Mouse (Mus musculus): ENCODE measurements around the gene BC030870.

The BC030870 gene

GRCm38 (mm10) chr8:65085680-65086079, 43.7 kb downstream of the BC030870 start:
- in situ Hi-C loops (cut with MboI; ENCODE audit: low sequenced_read_pairs): no loop called here

DNA sequence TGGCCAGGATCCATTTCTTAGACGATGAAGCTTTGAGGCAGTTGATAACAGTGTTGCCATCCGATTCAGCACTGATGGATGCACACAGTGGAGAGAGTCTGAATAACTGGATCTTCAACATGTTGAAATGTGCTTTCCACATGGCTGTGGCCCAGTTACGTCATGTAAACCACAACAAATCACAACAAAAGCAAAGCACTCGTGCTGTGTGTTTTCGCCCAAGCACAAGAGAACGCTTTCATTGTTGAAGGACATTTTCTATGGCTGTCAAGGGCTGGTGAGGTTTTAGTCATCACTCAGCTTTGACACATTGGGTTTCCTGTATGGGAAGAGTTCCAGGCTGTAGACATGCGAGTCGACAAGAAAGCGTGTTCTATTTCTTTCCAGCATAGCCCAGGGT, 48.6 kb downstream of the BC030870 start:
- in situ Hi-C loops (cut with MboI; ENCODE audit: low sequenced_read_pairs): no loop called here

- in situ Hi-C loops (cut with MboI; ENCODE audit: low sequenced_read_pairs): no loop called here
Observed at GRCm38 (mm10) chr8:65074733-65075132, 54.6 kb downstream of the BC030870 start, which contains the start of gene Gm10663. Gene Gm10663, plus strand, starts transcription at chr8:65075033.

- in situ Hi-C loops (cut with MboI; ENCODE audit: low sequenced_read_pairs): no loop called here
Observed at GRCm38 (mm10) chr8:65070996-65071395, 58.4 kb downstream of the BC030870 start.

DNA sequence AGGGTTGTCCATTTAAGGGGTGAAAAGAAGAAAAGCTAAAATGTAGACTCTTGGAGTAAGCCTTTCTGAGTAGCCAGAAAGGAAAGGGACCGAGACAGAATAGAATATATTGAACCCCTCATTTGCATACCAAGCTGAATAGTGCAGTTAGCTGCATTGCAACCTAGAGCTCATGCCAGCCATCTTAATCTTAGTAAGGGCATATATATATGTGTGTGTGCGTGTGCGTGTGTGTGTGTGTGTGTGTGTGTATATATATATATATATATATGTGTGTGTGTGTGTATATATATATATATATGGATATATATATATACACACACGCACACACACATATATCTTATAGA, 60.9 kb downstream of the BC030870 start:
- in situ Hi-C loops (cut with MboI; ENCODE audit: low sequenced_read_pairs): no loop called here

GRCm38 (mm10) chr8:65067694-65068472, 61.5 kb downstream of the BC030870 start:
- in situ Hi-C loops (cut with MboI; ENCODE audit: low sequenced_read_pairs): no loop called here

DNA sequence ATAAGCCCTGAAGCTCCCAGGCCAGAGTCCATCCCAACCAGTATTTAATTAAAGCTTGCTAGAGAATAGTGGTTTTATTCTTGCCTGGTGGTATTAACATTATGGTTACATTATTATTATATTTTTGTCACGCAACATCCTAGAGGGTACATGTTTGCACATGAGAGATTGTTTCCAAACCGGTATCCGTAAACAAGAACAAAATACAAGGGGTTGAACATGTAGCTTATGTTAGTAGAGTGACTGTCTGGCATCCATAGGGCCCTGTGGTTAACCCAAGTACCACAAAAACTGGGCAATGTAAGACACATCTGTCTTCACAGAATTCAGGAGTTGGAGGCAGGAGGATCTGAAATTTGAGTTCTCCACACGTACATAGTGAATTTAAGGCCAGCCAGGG, 62.3 kb downstream of the BC030870 start:
- in situ Hi-C loops (cut with MboI; ENCODE audit: low sequenced_read_pairs): no loop called here

GRCm38 (mm10) chr8:65065622-65066021, 63.7 kb downstream of the BC030870 start:
- in situ Hi-C loops (cut with MboI; ENCODE audit: low sequenced_read_pairs): no loop called here

DNA sequence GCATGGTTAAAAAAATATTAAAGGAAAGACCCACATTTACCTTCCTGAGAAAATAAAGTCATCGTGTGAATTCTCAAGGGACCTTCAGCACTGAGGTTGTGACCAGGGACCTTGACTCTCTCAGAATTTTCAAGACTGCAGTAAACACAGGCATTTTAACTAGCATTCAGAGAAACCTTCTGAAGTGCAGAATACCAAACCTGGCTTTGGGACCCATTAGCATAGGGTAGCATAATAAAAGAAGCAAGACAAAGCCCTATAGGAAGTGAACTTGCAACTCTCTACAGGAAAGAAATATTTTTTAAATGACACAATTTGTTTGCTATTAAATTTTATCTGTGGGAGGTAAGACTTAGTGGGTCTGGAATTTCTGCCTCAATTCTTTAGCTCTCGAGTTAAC, 65.3 kb downstream of the BC030870 start:
- in situ Hi-C loops (cut with MboI; ENCODE audit: low sequenced_read_pairs): no loop called here

DNA sequence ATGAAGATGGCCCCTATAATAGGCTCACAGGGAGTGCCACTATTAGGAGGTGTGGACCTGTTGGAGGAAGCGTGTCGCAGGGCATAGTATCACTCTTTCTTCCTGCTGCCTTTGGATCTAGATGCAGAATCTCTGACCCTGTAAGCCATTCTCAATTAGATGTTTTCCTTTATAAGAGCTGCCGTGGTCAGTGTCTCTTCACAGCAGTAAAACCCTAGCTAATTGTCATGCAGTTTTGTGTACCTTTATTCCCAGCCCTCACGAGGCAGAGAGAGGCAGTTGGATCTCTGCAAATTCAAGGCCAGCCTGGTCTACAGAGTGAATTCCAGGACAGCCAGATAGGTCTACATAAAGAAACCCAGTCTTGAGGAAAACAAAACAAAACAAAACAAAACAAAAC, 67.2 kb downstream of the BC030870 start:
- in situ Hi-C loops (cut with MboI; ENCODE audit: low sequenced_read_pairs): no loop called here

- in situ Hi-C loops (cut with MboI; ENCODE audit: low sequenced_read_pairs): no loop called here
Observed at GRCm38 (mm10) chr8:65056722-65057121, 72.6 kb downstream of the BC030870 start.

GRCm38 (mm10) chr8:65053968-65054367, 75.4 kb downstream of the BC030870 start:
- in situ Hi-C loops (cut with MboI; ENCODE audit: low sequenced_read_pairs): no loop called here

DNA sequence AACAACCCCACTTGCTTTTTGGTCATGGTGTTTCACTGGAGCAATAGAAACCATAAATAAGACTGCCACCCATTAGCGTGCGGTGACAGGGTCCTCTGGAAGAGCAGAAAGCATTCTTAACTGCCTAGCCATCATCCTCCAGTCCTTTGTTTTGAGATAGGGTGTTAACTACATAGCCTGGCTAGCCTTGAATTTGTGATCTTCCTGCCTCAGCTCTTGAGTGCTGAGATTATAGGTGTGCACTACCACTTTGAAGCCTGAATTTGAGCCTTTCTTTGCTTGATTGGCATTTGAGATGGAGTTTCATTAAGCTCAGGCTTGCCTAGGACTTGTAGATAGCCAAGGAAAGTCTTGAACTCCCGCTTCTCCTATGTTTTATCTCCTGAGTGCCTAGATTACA, 75.8 kb downstream of the BC030870 start:
- in situ Hi-C loops (cut with MboI; ENCODE audit: low sequenced_read_pairs): no loop called here

DNA sequence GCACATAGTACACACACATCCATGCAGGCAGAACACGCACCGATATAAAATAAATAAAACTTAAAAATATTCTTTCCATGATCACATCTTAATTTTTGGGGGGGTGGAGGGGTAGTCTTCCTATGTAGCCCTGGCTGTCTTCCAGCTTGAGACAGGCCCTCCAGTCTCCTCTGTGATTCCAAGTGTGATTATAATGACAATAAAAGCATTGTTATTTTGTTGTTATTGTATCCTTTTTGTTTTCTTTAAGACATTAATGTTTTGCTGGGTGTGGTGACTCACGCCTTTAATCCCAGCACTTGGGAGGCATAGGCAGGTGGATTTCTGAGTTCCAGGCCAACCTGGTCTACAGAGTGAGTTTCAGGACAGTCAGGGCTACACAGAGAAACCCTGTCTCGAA, 81.6 kb downstream of the BC030870 start:
- in situ Hi-C loops (cut with MboI; ENCODE audit: low sequenced_read_pairs): no loop called here

DNA sequence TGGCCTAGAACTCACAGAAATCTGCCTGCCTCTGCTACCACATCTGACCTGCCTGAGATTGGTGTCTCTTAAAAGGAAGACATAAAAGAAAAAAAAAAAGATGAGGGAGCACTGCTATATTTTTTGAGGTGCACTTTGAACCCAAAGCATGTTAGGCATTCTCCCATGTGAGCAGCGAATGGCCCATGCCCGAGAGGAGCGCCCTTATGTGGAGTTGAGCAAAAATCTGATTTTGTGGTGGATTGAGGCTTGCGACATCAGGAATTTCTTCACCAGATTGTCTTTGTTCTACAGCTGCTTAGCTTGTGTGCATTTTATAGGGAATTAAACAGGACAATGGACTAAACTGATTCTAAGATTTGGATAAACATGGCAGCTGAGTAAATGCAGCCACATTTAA, 82.2 kb downstream of the BC030870 start:
- in situ Hi-C loops (cut with MboI; ENCODE audit: low sequenced_read_pairs): no loop called here

GRCm38 (mm10) chr8:65046565-65046964, 82.8 kb downstream of the BC030870 start:
- in situ Hi-C loops (cut with MboI; ENCODE audit: low sequenced_read_pairs): no loop called here

- in situ Hi-C loops (cut with MboI; ENCODE audit: low sequenced_read_pairs): no loop called here
Observed at GRCm38 (mm10) chr8:65037117-65037533, 92.2 kb downstream of the BC030870 start, which contains the start of gene Apela. Gene Apela, minus strand, starts transcription at chr8:65037336.
